Mouse (Mus musculus) midbrain, postnatal 0 days (tissue): Measurements from ENCODE around the gene Zfp523. TPM values are rescaled to one million over a fixed set of nuclear protein-coding genes. Genes with fewer than 3 reads are reported as not detected.
A peak's percentile ranks its signal among the peaks of the same experiment; 100 is the strongest.

Experiments
- ATAC-seq: fragments of 200-750 bp; cut with Nextera tagmentation; 2 replicates; pipeline ENCODE4 v1.8.0; 2017; ENCODE audit warnings: moderate number of reproducible peaks, mild to moderate bottlenecking, moderate TSS enrichment, moderate library complexity; ENCODE audit not compliant: low FRiP score
- DNase-seq: peaks from one replicate; pipeline ENCODE4 v3.0.0-alpha.2; 2015; ENCODE audit warnings: low spot score
- H3K27ac ChIP-seq: fragments of 300-500 bp; sonication (generic); 2 replicates; pipeline ENCODE4 v1.5.1; 2014; ENCODE audit warnings: low read depth, mild to moderate bottlenecking, low read length, mixed read lengths
- H3K27me3 ChIP-seq: fragments of 300-500 bp; sonication (generic); 2 replicates; pipeline ENCODE4 v1.6.1; 2014; ENCODE audit warnings: low read length, control low read depth, mixed read lengths; ENCODE audit not compliant: insufficient read depth
- H3K36me3 ChIP-seq: fragments of 300-500 bp; sonication (generic); 2 replicates; pipeline ENCODE4 v1.6.1; 2014; ENCODE audit warnings: low read length, control low read depth, mixed read lengths; ENCODE audit not compliant: insufficient read depth
- H3K4me1 ChIP-seq: fragments of 300-500 bp; sonication (generic); 2 replicates; pipeline ENCODE4 v1.6.1; 2014; ENCODE audit warnings: mild to moderate bottlenecking, control low read depth, antibody characterized with exemption, low read length, mixed read lengths; ENCODE audit not compliant: insufficient read depth
- H3K4me2 ChIP-seq: fragments of 300-500 bp; sonication (generic); 2 replicates; pipeline ENCODE4 v1.6.1; 2014; ENCODE audit warnings: low read depth, mild to moderate bottlenecking, low read length, mixed read lengths; ENCODE audit not compliant: poor library complexity, severe bottlenecking
- H3K4me3 ChIP-seq: fragments of 300-500 bp; sonication (generic); 2 replicates; pipeline ENCODE4 v1.5.1; 2014; ENCODE audit warnings: low read depth, mild to moderate bottlenecking, low read length, moderate library complexity
- H3K9ac ChIP-seq: fragments of 300-500 bp; sonication (generic); replicated peaks from 2 replicates; pipeline ENCODE4 v1.6.1; 2014; ENCODE audit warnings: mild to moderate bottlenecking, low read length, moderate library complexity, mixed read lengths; ENCODE audit not compliant: poor library complexity, severe bottlenecking
- H3K9me3 ChIP-seq: fragments of 300-500 bp; sonication (generic); 2 replicates; pipeline ENCODE4 v1.6.1; 2016; ENCODE audit warnings: low read length, control low read depth
- CTCF ChIP-seq: IDR thresholded peaks from 2 replicates; pipeline ENCODE4 v1.5.1; 2016; ENCODE audit warnings: antibody characterized with exemption, mild to moderate bottlenecking
- WGBS: fragments of 180-500 bp; shearing (Covaris S2); extraction: QIAGEN DNeasy Blood & Tissue Kit; methylation state at CpG from one replicate; pipeline ENCODE4 v1.1.7; 2014; 5-methylcytosine and 5-hydroxymethylcytosine counted together
- polyA plus RNA-seq: library from polyadenylated mRNA; unstranded; fragments of >200 nt; fragmentation: Nextera tagmentation; extraction: Ambion mirVana; gene quantifications from 2 replicates; pipeline ENCODE4 v1.2.1, GENCODE M21; 2015
- total RNA-seq: library from RNA; depleted of rRNA; stranded (reverse); fragments of >200 nt; gene quantifications from 2 replicates; pipeline ENCODE4 v1.2.3, GENCODE M21; 2014

Gene Zfp523
- total and polyA plus RNA-seq, 2 experiments from 2014 or later: 40.0 to 81.7 TPM

DNA sequence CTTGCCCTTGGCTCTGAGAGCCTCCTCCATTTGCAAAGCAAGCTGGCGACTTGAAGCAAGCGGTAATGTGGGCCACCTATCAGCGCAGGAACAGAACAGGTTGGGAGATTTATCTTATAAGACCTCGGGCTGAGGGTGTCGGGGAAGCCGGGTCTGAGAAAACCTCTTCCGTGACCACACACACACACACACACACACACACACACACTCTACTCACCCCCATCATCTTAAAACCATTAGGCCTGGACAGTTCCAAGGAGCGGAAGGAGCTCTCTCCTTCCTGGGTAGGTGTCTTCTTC, 31.3 kb downstream of the Zfp523 start:
- no peak overlapping the region for H3K4me3 ChIP-seq
- no peak for DNase-seq

GRCm38 (mm10) chr17:28209457-28210110, 32.7 kb downstream of the Zfp523 start:
- Histone ChIP-seq H3K4me1 (no peaks in the 10 kb centered on the region), H3K9ac (no peak overlapping the region), H3K4me2 (no peak overlapping the region), H3K27ac (no peak overlapping the region), H3K36me3 (0 out of 2 replicates have a peak, but pooled peaks cover 2% of the 10 kb centered on the region), H3K9me3 (no peaks in the 10 kb centered on the region), H3K27me3 (no peaks in the 10 kb centered on the region), H3K4me3 (no peak overlapping the region)
- WGBS: 55% methylated on average over 3 of the region's 4 CpGs
- TF ChIP-seq CTCF: no peak
- ATAC-seq (no peak), DNase-seq (no peak)

More for the DNA sequence above, 31.3 kb downstream of the Zfp523 start:
- H3K27ac ChIP-seq: no peak overlapping the region
- H3K36me3 ChIP-seq: 0 out of 2 replicates have a peak, but pooled peaks cover 2% of the 10 kb centered on the region
- 0 out of 2 replicates have a peak overlapping the region, but pooled peaks have one; percentile 36 for H3K4me2 ChIP-seq
- 82% methylated on average over 8 of the region's 8 CpGs for WGBS
- H3K9me3 ChIP-seq: no peaks in the 10 kb centered on the region
- ATAC-seq: no peak
- no peaks in the 10 kb centered on the region for H3K27me3 ChIP-seq
- TF ChIP-seq CTCF: no peak
- no peak overlapping the region for H3K9ac ChIP-seq
- no peaks in the 10 kb centered on the region for H3K4me1 ChIP-seq

DNA sequence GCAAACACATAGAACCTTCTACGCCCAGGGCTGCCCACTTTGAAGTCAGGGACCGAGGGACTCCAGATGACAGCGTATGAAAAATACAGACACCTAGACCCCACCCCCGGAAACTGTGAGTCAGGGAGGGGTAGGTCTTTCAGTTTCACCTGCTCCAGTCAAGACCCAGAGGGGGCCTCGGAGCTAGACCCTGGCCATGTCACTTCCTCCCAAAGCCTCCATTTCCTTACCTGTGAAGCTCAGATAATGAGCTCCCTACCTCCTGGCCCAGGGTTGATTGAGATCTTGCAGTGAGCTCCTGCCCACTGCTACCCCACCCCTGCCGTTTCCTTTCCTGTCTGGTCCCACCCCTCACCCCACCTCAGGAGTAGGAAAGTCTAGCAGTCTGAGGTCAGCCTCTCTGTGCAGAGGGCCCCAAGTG, 35.0 kb downstream of the Zfp523 start:
- no peaks in the 10 kb centered on the region for H3K36me3 ChIP-seq
- WGBS: 86% methylated on average over 6 of the region's 6 CpGs
- H3K9me3 ChIP-seq: no peaks in the 10 kb centered on the region
- no peak overlapping the region for H3K4me3 ChIP-seq
- no peak overlapping the region for H3K27ac ChIP-seq
- DNase-seq (no peak), ATAC-seq (no peak)
- no peak overlapping the region for H3K4me2 ChIP-seq
- TF ChIP-seq CTCF: no peak
- no peaks in the 10 kb centered on the region for H3K4me1 ChIP-seq
- 0 out of 2 replicates have a peak, but pooled peaks cover 4% of the 10 kb centered on the region for H3K27me3 ChIP-seq
- no peak overlapping the region for H3K9ac ChIP-seq

DNA sequence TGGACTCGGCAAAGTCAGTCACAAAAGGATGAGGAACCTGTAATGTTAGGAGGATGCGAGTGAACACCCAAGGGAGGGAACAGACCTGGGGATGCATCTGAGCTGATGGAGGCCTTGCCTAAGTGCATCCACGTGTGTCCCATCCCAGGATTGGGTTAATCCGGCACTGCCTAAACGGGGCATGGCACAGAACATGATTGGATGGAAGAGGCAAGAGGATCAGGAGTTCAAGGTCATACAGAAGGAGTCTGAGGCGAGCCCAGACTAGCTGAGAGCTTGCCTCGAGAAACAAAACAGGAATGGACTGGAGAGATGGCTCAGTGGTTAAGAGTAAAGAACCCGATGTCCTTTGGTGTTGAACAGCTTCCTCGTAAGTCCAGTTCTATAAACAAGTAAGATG, 35.5 kb downstream of the Zfp523 start:
- no peaks in the 10 kb centered on the region for H3K36me3 ChIP-seq
- no peak overlapping the region for H3K4me3 ChIP-seq
- H3K4me2 ChIP-seq: no peak overlapping the region
- H3K27ac ChIP-seq: no peak overlapping the region
- no peak overlapping the region for H3K9ac ChIP-seq
- no peaks in the 10 kb centered on the region for H3K4me1 ChIP-seq
- DNase-seq (no peak), ATAC-seq (no peak)
- 76% methylated on average over 9 of the region's 9 CpGs for WGBS
- no peaks in the 10 kb centered on the region for H3K9me3 ChIP-seq
- H3K27me3 ChIP-seq: peaks cover 8% of the 10 kb centered on the region; the same call in 1 of the 2 replicates
- no peak for TF ChIP-seq CTCF

GRCm38 (mm10) chr17:28213236-28213635, 36.3 kb downstream of the Zfp523 start:
- peaks cover 8% of the 10 kb centered on the region; the same call in 1 of the 2 replicates for H3K27me3 ChIP-seq
- no peak overlapping the region for H3K4me2 ChIP-seq
- ATAC-seq: no peak
- no peaks in the 10 kb centered on the region for H3K4me1 ChIP-seq
- no peak overlapping the region for H3K4me3 ChIP-seq
- H3K9me3 ChIP-seq: no peaks in the 10 kb centered on the region
- DNase-seq: no peak
- WGBS: 29% methylated on average over 4 of the region's 4 CpGs
- TF ChIP-seq CTCF: peak; percentile 60
- no peaks in the 10 kb centered on the region for H3K36me3 ChIP-seq
- no peak overlapping the region for H3K27ac ChIP-seq
- H3K9ac ChIP-seq: no peak overlapping the region

GRCm38 (mm10) chr17:28216791-28217190, 39.9 kb downstream of the Zfp523 start:
- peaks cover 8% of the 10 kb centered on the region; the same call in 1 of the 2 replicates for H3K27me3 ChIP-seq
- 89% methylated on average over 9 of the region's 9 CpGs for WGBS
- no peak for TF ChIP-seq CTCF
- no peak overlapping the region for H3K9ac ChIP-seq
- H3K36me3 ChIP-seq: no peaks in the 10 kb centered on the region
- H3K4me1 ChIP-seq: no peaks in the 10 kb centered on the region
- no peak for DNase-seq
- no peak overlapping the region for H3K4me3 ChIP-seq
- no peaks in the 10 kb centered on the region for H3K9me3 ChIP-seq
- H3K27ac ChIP-seq: no peak overlapping the region
- no peak overlapping the region for H3K4me2 ChIP-seq
- ATAC-seq: no peak
